Mouse (Mus musculus) bone marrow macrophage, adult 2 months (primary cell): ENCODE data around the gene Tanc1.

ENCODE experiments used
- CTCF ChIP-seq: IDR thresholded peaks from 2 replicates; pipeline ENCODE4 v1.5.1; 2012; ENCODE audit warnings: low read depth, mild to moderate bottlenecking, low read length, moderate library complexity
- POLR2A ChIP-seq: IDR thresholded peaks from 2 replicates; pipeline ENCODE4 v1.6.1; 2012; ENCODE audit warnings: mild to moderate bottlenecking, low read depth, low read length, borderline replicate concordance

DNA sequence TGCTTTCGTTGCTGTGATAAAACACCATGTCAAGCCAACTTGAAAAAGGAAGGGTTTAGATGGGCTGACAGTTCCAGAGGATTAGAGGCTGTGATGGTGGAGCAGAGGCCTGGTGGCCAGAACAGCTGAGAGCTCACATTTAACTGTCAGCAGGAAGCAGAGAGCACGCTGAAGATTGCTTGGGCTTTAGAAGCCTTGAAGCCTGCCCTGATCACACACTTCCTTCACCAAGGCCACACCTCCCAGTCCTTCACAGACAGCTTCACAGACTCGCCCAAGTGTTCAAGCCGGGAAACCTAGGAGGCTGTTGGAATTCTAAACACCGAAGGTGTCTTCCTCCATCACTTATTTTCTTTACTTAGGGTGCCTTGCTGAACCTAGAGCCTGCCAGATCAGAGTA lies 12.0 kb downstream of the Tanc1 start:
- TF ChIP-seq CTCF (no peak), POLR2A (no peak)
